Mouse (Mus musculus) midbrain, embryonic 11.5 days (tissue): ENCODE data around the gene Agrn. TPM values are rescaled to one million over a fixed set of nuclear protein-coding genes. Genes with fewer than 3 reads are reported as not detected.

Experiments used
- ATAC-seq: fragments of 200-750 bp; cut with Nextera tagmentation; 2 replicates; pipeline ENCODE4 v1.8.0; 2017; ENCODE audit warnings: moderate TSS enrichment, moderate library complexity; ENCODE audit not compliant: low FRiP score
- DNase-seq: peaks from one replicate; pipeline ENCODE4 v3.0.0; 2015; ENCODE audit warnings: low spot score; ENCODE audit errors: missing footprints
- H3K27ac ChIP-seq: fragments of 300-500 bp; sonication (generic); 2 replicates; pipeline ENCODE4 v1.5.1; 2014; ENCODE audit warnings: low read depth, low read length
- H3K27me3 ChIP-seq: fragments of 300-500 bp; sonication (generic); 2 replicates; pipeline ENCODE4 v1.6.1; 2014; ENCODE audit warnings: mild to moderate bottlenecking, low read length, moderate library complexity, mixed read lengths; ENCODE audit not compliant: control insufficient read depth, insufficient read depth
- H3K36me3 ChIP-seq: fragments of 300-500 bp; sonication (generic); 2 replicates; pipeline ENCODE4 v1.6.1; 2014; ENCODE audit warnings: mild to moderate bottlenecking, low read length, moderate library complexity, mixed read lengths; ENCODE audit not compliant: control insufficient read depth, insufficient read depth
- H3K4me1 ChIP-seq: fragments of 300-500 bp; sonication (generic); 2 replicates; pipeline ENCODE4 v1.6.1; 2014; ENCODE audit warnings: low read length; ENCODE audit not compliant: control insufficient read depth, insufficient read depth
- H3K4me2 ChIP-seq: fragments of 300-500 bp; sonication (generic); 2 replicates; pipeline ENCODE4 v1.6.1; 2014; ENCODE audit warnings: mild to moderate bottlenecking, moderate library complexity
- H3K4me3 ChIP-seq: fragments of 300-500 bp; sonication (generic); 2 replicates; pipeline ENCODE4 v1.5.1; 2014; ENCODE audit warnings: low read depth, low read length
- H3K9ac ChIP-seq: fragments of 300-500 bp; sonication (generic); 2 replicates; pipeline ENCODE4 v1.6.1; 2014; ENCODE audit warnings: low read length
- H3K9me3 ChIP-seq: fragments of 300-500 bp; sonication (generic); 2 replicates; pipeline ENCODE4 v1.6.1; 2016; ENCODE audit warnings: low read length; ENCODE audit not compliant: control insufficient read depth
- WGBS: fragments of 180-500 bp; shearing (Covaris S2); extraction: QIAGEN DNeasy Blood & Tissue Kit; methylation state at CpG from one replicate; pipeline ENCODE4 v1.1.7; 2014; 5-methylcytosine and 5-hydroxymethylcytosine counted together
- polyA plus RNA-seq: library from polyadenylated mRNA; unstranded; fragments of >200 nt; fragmentation: Nextera tagmentation; extraction: Ambion mirVana; gene quantifications from 2 replicates; pipeline ENCODE4 v1.2.1, GENCODE M21; 2014

Agrn gene
- polyA plus RNA-seq, 1 experiment from 2014 or later, result 68.2 TPM

DNA sequence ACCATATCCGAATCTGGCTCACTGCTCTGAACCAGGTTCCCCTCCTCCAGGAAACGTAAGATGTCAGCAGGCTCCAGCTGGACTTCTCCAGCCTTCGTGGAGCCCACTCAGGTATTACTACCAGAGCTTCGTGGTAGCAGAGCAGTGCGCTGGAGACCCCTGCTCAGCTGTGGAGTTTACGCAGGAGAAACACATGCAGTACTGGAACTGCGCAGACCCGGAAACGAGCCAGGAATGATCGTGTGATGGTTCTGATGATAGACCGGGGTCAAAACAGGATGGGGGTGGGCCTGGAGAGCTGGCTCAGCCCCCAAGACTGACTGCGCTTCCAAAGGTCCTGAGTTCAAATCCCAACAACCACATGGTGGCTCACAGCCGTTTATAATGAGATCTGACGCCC is 61.5 kb downstream of the Agrn start:
- no peak overlapping the region for H3K4me2 ChIP-seq
- no peak overlapping the region for H3K9ac ChIP-seq
- no peak for ATAC-seq
- H3K27ac ChIP-seq, result no peak overlapping the region
- H3K4me3 ChIP-seq, result no peak overlapping the region
- H3K27me3 ChIP-seq, result no peaks in the 10 kb centered on the region
- no peaks in the 10 kb centered on the region for H3K4me1 ChIP-seq
- no peak for DNase-seq
- 94% methylated on average over 14 of the region's 14 CpGs for WGBS
- H3K9me3 ChIP-seq, result no peaks in the 10 kb centered on the region; the same call in 1 of the 2 replicates
- H3K36me3 ChIP-seq, result no peaks in the 10 kb centered on the region

DNA sequence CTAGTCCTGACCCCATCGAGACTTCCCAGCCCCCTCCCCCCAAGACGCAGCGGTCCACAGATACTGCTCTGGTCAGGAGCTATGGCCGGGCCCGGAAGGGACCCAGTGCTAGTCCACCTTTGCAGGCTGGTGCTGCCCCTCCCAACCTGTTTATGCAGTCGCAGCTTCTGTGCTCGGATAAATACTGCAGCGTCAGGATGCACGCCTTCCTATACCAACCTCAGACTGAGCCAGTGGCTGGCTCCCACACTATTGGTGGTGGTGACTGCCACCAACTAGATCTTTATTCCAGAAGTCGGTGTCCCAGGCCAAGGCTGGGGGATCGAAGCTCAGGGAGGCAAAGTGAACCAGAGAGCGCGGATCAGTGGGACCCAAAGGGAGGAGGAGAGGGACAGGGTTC is 62.2 kb downstream of the Agrn start:
- Histone ChIP-seq H3K9ac (no peak overlapping the region), H3K36me3 (no peaks in the 10 kb centered on the region), H3K4me2 (no peak overlapping the region), H3K4me1 (no peaks in the 10 kb centered on the region), H3K27ac (no peak overlapping the region), H3K27me3 (no peaks in the 10 kb centered on the region), H3K9me3 (no peaks in the 10 kb centered on the region; the same call in 1 of the 2 replicates), H3K4me3 (no peak overlapping the region)
- 91% methylated on average over 13 of the region's 13 CpGs for WGBS
- ATAC-seq (no peak), DNase-seq (no peak)

DNA sequence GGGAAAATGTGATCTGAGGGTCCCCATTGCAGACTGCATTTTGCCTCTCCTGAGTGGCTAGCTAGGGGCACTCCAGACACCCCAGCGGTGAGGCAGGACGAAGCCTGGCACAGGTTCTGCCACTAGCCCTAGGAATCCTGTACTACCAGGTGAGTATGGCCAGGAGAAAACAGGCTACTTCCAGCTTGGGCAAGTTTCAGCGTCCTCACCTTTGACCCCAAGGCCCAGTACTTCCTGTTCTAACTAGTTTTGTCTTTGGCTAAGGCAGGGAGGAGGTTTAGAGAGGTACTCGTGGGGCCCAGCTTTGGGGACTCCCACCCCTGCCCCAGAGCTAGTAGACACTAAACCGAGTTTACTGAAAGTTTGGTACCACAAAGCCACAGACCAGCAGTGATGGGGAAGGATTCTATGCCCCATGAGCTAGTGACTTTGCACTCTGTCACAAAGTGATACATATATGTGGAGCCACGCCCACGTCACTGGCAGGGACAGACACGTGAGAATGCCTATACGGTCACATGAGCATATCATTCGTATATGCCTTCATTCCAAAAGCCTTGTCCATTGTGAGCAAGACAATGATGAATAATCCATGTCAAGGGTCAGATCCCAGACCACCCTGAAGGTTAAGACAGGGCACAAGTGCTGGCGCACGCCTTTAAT is 63.2 kb downstream of the Agrn start:
- no peak overlapping the region for H3K4me3 ChIP-seq
- DNase-seq, result no peak
- H3K36me3 ChIP-seq, result no peaks in the 10 kb centered on the region
- WGBS, result 82% methylated on average over 12 of the region's 12 CpGs
- no peaks in the 10 kb centered on the region for H3K27me3 ChIP-seq
- H3K27ac ChIP-seq, result no peak overlapping the region
- no peaks in the 10 kb centered on the region; the same call in 1 of the 2 replicates for H3K9me3 ChIP-seq
- H3K9ac ChIP-seq, result no peak overlapping the region
- H3K4me2 ChIP-seq, result no peak overlapping the region
- no peaks in the 10 kb centered on the region for H3K4me1 ChIP-seq
- no peak for ATAC-seq

DNA sequence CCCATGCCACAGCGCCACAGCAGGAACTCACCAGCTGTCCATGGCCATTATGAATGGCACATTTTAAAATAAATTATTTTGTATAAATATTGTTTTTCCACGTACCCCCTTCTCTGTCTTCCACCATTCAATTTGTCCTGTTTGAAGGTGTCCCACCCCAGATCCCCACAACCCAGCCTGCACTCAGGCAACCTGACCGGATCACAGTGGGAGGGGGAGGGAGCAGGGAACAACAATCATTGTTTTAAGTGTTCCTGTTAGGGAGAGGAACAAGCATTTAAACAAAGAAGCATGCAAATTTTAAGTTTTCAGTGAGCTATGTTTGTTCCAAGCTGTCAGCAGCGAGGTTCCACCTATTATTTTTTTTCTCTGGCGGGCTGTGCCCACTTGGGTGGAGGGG is 64.0 kb downstream of the Agrn start:
- no peaks in the 10 kb centered on the region for H3K4me1 ChIP-seq
- H3K27me3 ChIP-seq, result no peaks in the 10 kb centered on the region
- ATAC-seq, result no peak
- H3K4me3 ChIP-seq, result no peak overlapping the region
- H3K9ac ChIP-seq, result no peak overlapping the region
- no peak for DNase-seq
- no peaks in the 10 kb centered on the region for H3K36me3 ChIP-seq
- 68% methylated on average over 5 of the region's 5 CpGs for WGBS
- H3K27ac ChIP-seq, result no peak overlapping the region
- no peaks in the 10 kb centered on the region for H3K9me3 ChIP-seq
- no peak overlapping the region for H3K4me2 ChIP-seq

DNA sequence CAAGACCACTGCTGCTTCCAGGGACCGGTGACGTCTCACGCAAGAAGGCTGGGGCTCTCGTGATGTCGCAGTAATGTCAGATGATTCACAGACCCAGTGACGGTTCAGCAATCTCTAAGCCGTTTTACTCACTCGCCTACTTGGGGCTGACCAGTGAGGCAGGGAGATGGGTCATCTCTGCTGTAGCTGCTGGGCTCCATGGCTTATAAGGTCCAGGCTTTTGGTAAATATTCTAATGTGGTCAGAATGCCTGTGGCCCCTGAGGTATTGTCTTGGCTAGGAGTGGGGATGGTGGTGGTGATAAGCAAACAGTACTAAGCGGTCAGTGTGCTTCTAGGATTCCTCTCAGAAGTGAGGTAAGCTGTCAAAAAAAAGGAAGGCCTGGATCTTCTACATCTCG is 66.3 kb downstream of the Agrn start:
- Histone ChIP-seq H3K27ac (no peak overlapping the region), H3K36me3 (no peaks in the 10 kb centered on the region), H3K4me1 (no peaks in the 10 kb centered on the region), H3K4me2 (no peak overlapping the region), H3K4me3 (no peak overlapping the region), H3K9ac (no peak overlapping the region), H3K27me3 (no peaks in the 10 kb centered on the region), H3K9me3 (no peaks in the 10 kb centered on the region)
- WGBS, result 81% methylated on average over 10 of the region's 10 CpGs
- ATAC-seq (no peak), DNase-seq (no peak)

DNA sequence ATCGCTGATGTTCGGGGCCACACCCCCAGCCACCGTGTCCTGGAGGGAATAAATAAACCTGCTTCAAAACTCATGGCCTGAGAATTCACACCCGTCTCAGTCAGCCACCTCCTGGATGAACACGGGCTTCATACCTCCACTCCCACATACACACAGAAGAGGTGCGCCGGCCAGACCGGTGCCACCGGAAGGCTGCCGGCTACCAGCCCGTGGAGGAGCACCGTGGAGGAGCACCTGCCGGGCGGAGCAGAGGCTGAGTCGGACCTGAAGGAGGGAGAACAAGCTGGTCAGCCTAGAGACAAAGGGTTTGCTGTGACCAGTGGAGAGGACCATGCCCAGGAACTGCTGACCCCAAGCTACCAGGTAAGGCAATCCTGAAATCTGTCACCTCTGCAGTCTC is 66.9 kb downstream of the Agrn start, which contains the start of gene Rnf223:
Gene Rnf223, plus strand, starts transcription at position 78 of the 400 bp plus-strand sequence.
- 89% methylated on average over 15 of the region's 15 CpGs for WGBS
- H3K4me2 ChIP-seq, result no peak within 1 kb of the TSS
- DNase-seq (no peak), ATAC-seq (no peak)
- no peak within 1 kb of the TSS for H3K4me3 ChIP-seq
- H3K4me1 ChIP-seq, result no peaks in the 10 kb centered on the region
- H3K27me3 ChIP-seq, result no peaks in the 10 kb centered on the region
- H3K36me3 ChIP-seq, result peaks cover 3% of the 10 kb centered on the region; the same call in 1 of the 2 replicates
- no peaks in the 10 kb centered on the region for H3K9me3 ChIP-seq
- no peak within 1 kb of the TSS for H3K9ac ChIP-seq
- no peak within 1 kb of the TSS for H3K27ac ChIP-seq

DNA sequence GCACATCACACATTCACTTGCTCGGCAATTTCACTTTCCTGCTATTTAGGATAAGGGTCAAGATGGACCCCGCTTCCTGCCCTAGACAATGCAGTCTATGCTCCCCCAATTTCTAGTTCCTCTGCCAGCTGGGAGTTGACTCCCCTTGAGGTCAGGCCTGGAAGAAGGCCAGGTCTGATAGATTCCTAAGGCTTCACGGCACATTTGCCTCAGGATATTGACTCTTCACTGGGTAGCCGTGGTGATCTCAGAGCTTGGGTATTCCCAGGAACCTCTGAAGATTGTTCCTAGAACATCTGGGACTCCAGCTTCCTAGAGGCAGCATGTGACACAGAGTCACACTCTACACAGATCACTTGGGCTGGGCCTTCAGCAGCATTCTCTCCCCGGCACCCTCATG is 68.5 kb downstream of the Agrn start:
- Histone ChIP-seq H3K36me3 (peaks cover 7% of the 10 kb centered on the region; the same call in 1 of the 2 replicates), H3K4me3 (no peak overlapping the region), H3K4me2 (no peak overlapping the region), H3K27ac (no peak overlapping the region), H3K9me3 (no peaks in the 10 kb centered on the region), H3K27me3 (no peaks in the 10 kb centered on the region), H3K9ac (no peak overlapping the region), H3K4me1 (no peaks in the 10 kb centered on the region)
- DNase-seq (no peak), ATAC-seq (no peak)
- WGBS, result 87% methylated on average over 5 of the region's 5 CpGs

DNA sequence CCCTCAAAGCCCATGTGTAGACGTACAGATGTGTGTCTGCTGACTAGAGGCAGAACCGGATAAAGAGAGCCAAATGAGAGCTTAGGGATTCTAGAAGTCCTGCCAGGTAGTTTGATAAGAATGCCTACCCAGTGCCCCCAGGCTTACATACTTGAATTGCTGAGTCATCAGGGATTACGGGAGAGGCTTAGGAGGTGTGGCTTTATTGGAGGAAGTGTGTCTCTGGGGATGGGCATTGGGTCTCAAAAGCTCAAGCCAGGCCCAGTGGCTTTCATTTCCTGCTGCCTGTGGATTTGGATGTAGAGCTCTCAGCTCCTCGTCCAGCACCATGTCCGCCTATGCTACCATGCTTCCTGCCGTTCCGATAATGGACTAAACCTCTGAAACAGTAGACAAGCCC is 70.4 kb downstream of the Agrn start:
- DNase-seq, result no peak
- Histone ChIP-seq H3K4me1 (no peaks in the 10 kb centered on the region), H3K9me3 (no peaks in the 10 kb centered on the region), H3K36me3 (peaks cover 9% of the 10 kb centered on the region; the same call in 1 of the 2 replicates), H3K27me3 (no peaks in the 10 kb centered on the region), H3K4me3 (no peak overlapping the region), H3K9ac (no peak overlapping the region), H3K4me2 (no peak overlapping the region), H3K27ac (no peak overlapping the region)
- no peak for ATAC-seq
- 88% methylated on average over 7 of the region's 7 CpGs for WGBS

DNA sequence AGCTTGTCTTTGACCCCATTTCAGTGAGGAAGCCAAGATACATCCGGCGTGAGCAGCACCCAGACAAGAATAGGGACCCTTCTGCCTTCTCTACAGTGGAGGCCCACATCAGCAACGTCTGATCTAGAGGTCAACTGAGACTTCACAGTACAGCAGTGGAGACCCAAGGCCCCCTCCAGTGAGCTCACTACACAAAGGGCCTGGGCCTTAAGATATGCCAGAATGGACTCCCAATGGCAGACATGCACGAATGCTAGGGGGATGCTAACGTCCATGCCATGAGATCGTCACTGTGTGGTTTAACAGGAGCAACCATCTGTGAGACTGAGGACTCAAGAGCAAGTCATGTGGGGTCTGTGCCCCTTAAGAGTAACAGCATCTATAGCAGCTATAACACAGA is 71.9 kb downstream of the Agrn start:
- Histone ChIP-seq H3K4me3 (no peak overlapping the region), H3K9ac (no peak overlapping the region), H3K36me3 (peaks cover 9% of the 10 kb centered on the region; the same call in 1 of the 2 replicates), H3K9me3 (no peaks in the 10 kb centered on the region), H3K27me3 (no peaks in the 10 kb centered on the region), H3K27ac (no peak overlapping the region), H3K4me1 (no peaks in the 10 kb centered on the region), H3K4me2 (no peak overlapping the region)
- ATAC-seq (no peak), DNase-seq (no peak)
- over 99% methylated on average over 6 of the region's 6 CpGs for WGBS
